Comparison of ENCODE assay signal across 8 mouse cellular contexts in genomic region chr11:102578341-102579118, GRCm38 (mm10). TPM values are rescaled to one million over a fixed set of nuclear protein-coding genes. Genes with fewer than 3 reads are reported as not detected.
DNase-seq lines count a peak whose midpoint lies in the region; ATAC-seq and TF ChIP-seq lines count a peak whose summit lies in the region.

No protein-coding gene starts in this region.

- no peaks in the 10 kb centered on the region for H3K4me1 ChIP-seq in cortical plate, adult 2 months (ENCODE audit: control insufficient read depth, insufficient read depth, low read length)
- H3K4me1 ChIP-seq in intestine, embryonic 14.5 days (replicated peaks; ENCODE audit: control insufficient read depth, insufficient read depth, low read length), result peaks cover 30% of the 10 kb centered on the region
- H3K4me1 ChIP-seq in limb, embryonic 12.5 days (replicated peaks), result peaks cover 54% of the 10 kb centered on the region
- H3K4me1 ChIP-seq in midbrain, embryonic 14.5 days (ENCODE audit: control insufficient read depth, insufficient read depth, low read length), result peaks cover 23% of the 10 kb centered on the region

- H3K36me3 ChIP-seq in intestine, embryonic 14.5 days (ENCODE audit: control insufficient read depth, insufficient read depth, low read length), result no peaks in the 10 kb centered on the region
- no peaks in the 10 kb centered on the region for H3K36me3 ChIP-seq in limb, embryonic 12.5 days
- no peaks in the 10 kb centered on the region for H3K36me3 ChIP-seq in midbrain, embryonic 14.5 days (ENCODE audit: control insufficient read depth, insufficient read depth, low read length)

- no peaks in the 10 kb centered on the region for H3K9me3 ChIP-seq in intestine, embryonic 14.5 days (ENCODE audit: control insufficient read depth, low read length)
- no peaks in the 10 kb centered on the region for H3K9me3 ChIP-seq in limb, embryonic 12.5 days
- H3K9me3 ChIP-seq in midbrain, embryonic 14.5 days (ENCODE audit: control insufficient read depth, low read length), result no peaks in the 10 kb centered on the region

- peak; percentile 71 for TF ChIP-seq CTCF in cortical plate, adult 2 months (IDR thresholded peaks at IDR 0.05; ENCODE audit: extremely low read depth, insufficient read depth, low read length)

- H3K27ac ChIP-seq in cortical plate, adult 2 months (ENCODE audit: insufficient read depth, low read length), result no peak overlapping the region
- peak overlapping the region; percentile 97 for H3K27ac ChIP-seq in intestine, embryonic 14.5 days (ENCODE audit: low read depth)
- H3K27ac ChIP-seq in limb, embryonic 12.5 days, result peak overlapping the region; percentile 84
- peak overlapping the region; percentile 55 for H3K27ac ChIP-seq in midbrain, embryonic 14.5 days (replicated peaks; ENCODE audit: low read depth, low read length)

- 8% methylated on average over 27 of the region's 27 CpGs for WGBS in intestine, embryonic 14.5 days
- 9% methylated on average over 27 of the region's 27 CpGs for WGBS in limb, embryonic 12.5 days
- 5% methylated on average over 27 of the region's 27 CpGs for WGBS in midbrain, embryonic 14.5 days

- peak overlapping the region; percentile 57 for H3K4me2 ChIP-seq in intestine, embryonic 14.5 days (ENCODE audit: low read length)
- peak overlapping the region; percentile 61 for H3K4me2 ChIP-seq in limb, embryonic 12.5 days
- peak overlapping the region; percentile 41 for H3K4me2 ChIP-seq in midbrain, embryonic 14.5 days (ENCODE audit: low read length)

- no peak for TF ChIP-seq POLR2A in cortical plate, adult 2 months (IDR thresholded peaks at IDR 0.05; ENCODE audit: extremely low read depth, insufficient read depth, low read length)

- peak; percentile 36 for DNase-seq in cerebellum, adult 11 months
- DNase-seq in gastrocnemius, postnatal 25 days, result peak; percentile 64
- DNase-seq in intestine, embryonic 14.5 days (ENCODE audit: low spot score), result peak; percentile 96
- DNase-seq in midbrain, embryonic 14.5 days, result peak; percentile 83
- peak; percentile 57 for DNase-seq in spleen, adult 12 weeks (ENCODE audit: low spot score)

- H3K9ac ChIP-seq in intestine, embryonic 14.5 days (ENCODE audit: low read length), result peak overlapping the region; percentile 71
- H3K9ac ChIP-seq in limb, embryonic 12.5 days (replicated peaks), result peak overlapping the region; percentile 66
- no peak overlapping the region for H3K9ac ChIP-seq in midbrain, embryonic 14.5 days (replicated peaks; ENCODE audit: low read length)

- no peaks in the 10 kb centered on the region for H3K27me3 ChIP-seq in intestine, embryonic 14.5 days (replicated peaks; ENCODE audit: control insufficient read depth, insufficient read depth, low read length)
- H3K27me3 ChIP-seq in limb, embryonic 12.5 days, result peaks cover 5% of the 10 kb centered on the region
- H3K27me3 ChIP-seq in midbrain, embryonic 14.5 days (ENCODE audit: control insufficient read depth, insufficient read depth, low read length), result no peaks in the 10 kb centered on the region

- ATAC-seq in cerebellum, adult (ENCODE audit: insufficient number of reproducible peaks, low FRiP score, low TSS enrichment), result no peak
- peak; percentile 51 for ATAC-seq in intestine, embryonic 14.5 days (replicated peaks; ENCODE audit: low FRiP score, low TSS enrichment, low read depth)
- ATAC-seq in limb, embryonic 12.5 days (ENCODE audit: insufficient number of reproducible peaks, insufficient read depth, low FRiP score, low TSS enrichment, low read depth), result peak; percentile 24; the same call in 1 of the 2 replicates
- ATAC-seq in midbrain, embryonic 14.5 days (ENCODE audit: low FRiP score, low TSS enrichment), result 0 out of 2 replicates have a peak, but pooled peaks have one; percentile 38

- H3K4me3 ChIP-seq in cortical plate, adult 2 months (ENCODE audit: insufficient read depth, low read length), result peak overlapping the region; percentile 1; the same call in 1 of the 2 replicates
- peak overlapping the region; percentile 39 for H3K4me3 ChIP-seq in intestine, embryonic 14.5 days (ENCODE audit: low read depth, low read length)
- peak overlapping the region; percentile 39 for H3K4me3 ChIP-seq in limb, embryonic 12.5 days (replicated peaks)
- H3K4me3 ChIP-seq in midbrain, embryonic 14.5 days (replicated peaks; ENCODE audit: low read depth, low read length), result peak overlapping the region; percentile 1; the same call in 1 of the 2 replicates

RNA-seq across cellular contexts. Expression of gene Gm11627, which starts 0.7 kb away (rescaled TPM):
- polyA plus RNA-seq in cortical plate, adult 2 months (2012; rRNA removed), result 8.0 and 8.2 TPM in 2 replicates
- total RNA-seq in gastrocnemius, postnatal 25 days (2021), result under 1 TPM in 1 of 2 experiments, not detected in 1; 0.43 TPM
- polyA plus RNA-seq in intestine, embryonic 14.5 days (2014; fragmentation: Nextera tagmentation; extraction: Ambion mirVana), result 13.5 and 15.7 TPM in 2 replicates
- 5.3 and 7.4 TPM in 2 replicates for polyA plus RNA-seq in limb, embryonic 12.5 days (2016; fragmentation: Nextera tagmentation; extraction: Ambion mirVana)
- 2.3 and 4.2 TPM in 2 replicates for polyA plus RNA-seq in midbrain, embryonic 14.5 days (2014; fragmentation: Nextera tagmentation; extraction: Ambion mirVana)

RNA-seq across cellular contexts. Expression of gene Gpatch8, which starts 22.3 kb away (rescaled TPM):
- 62.0 and 62.3 TPM in 2 replicates for polyA plus RNA-seq in cortical plate, adult 2 months (2012; rRNA removed)
- 10 to 100 TPM; 17.5 to 19.6 TPM for total RNA-seq in gastrocnemius, postnatal 25 days (2021)
- 40.1 and 49.6 TPM in 2 replicates for polyA plus RNA-seq in intestine, embryonic 14.5 days (2014; fragmentation: Nextera tagmentation; extraction: Ambion mirVana)
- 66.5 and 77.6 TPM in 2 replicates for polyA plus RNA-seq in limb, embryonic 12.5 days (2016; fragmentation: Nextera tagmentation; extraction: Ambion mirVana)
- 51.3 and 58.4 TPM in 2 replicates for polyA plus RNA-seq in midbrain, embryonic 14.5 days (2014; fragmentation: Nextera tagmentation; extraction: Ambion mirVana)

RNA-seq across cellular contexts. Expression of gene Fzd2, which starts 25.7 kb away (rescaled TPM):
- 11.4 and 11.8 TPM in 2 replicates for polyA plus RNA-seq in cortical plate, adult 2 months (2012; rRNA removed)
- 1 to 10 TPM; 2.5 to 2.7 TPM for total RNA-seq in gastrocnemius, postnatal 25 days (2021)
- polyA plus RNA-seq in intestine, embryonic 14.5 days (2014; fragmentation: Nextera tagmentation; extraction: Ambion mirVana), result 20.4 and 21.9 TPM in 2 replicates
- polyA plus RNA-seq in limb, embryonic 12.5 days (2016; fragmentation: Nextera tagmentation; extraction: Ambion mirVana), result 77.9 and 82.7 TPM in 2 replicates
- 7.2 and 8.0 TPM in 2 replicates for polyA plus RNA-seq in midbrain, embryonic 14.5 days (2014; fragmentation: Nextera tagmentation; extraction: Ambion mirVana)

Comparison
In these comparisons a context has a peak if more than half of its experiments do, and no peak if none do; other contexts are left out.
1. DNase-seq: peak in every context shown above with its lines; median percentile 96 in intestine, embryonic 14.5 days; 83 in midbrain, embryonic 14.5 days; 64 in gastrocnemius, postnatal 25 days; 57 in spleen, adult 12 weeks; 36 in cerebellum, adult 11 months.